Mouse (Mus musculus) urinary bladder, postnatal 4 days (tissue): ENCODE results near the gene Traf6.
"Not testable (repeated sequence)": the region's sequence is repeated elsewhere in the genome, so short reads cannot be mapped to it uniquely, and the experiment has no call there.

Experiments used
- DNase-seq, 2 experiments: peaks; one replicate each; pipeline ENCODE4 v3.0.0; 2021 to 2022; ENCODE audit warnings: low spot score in 2 of 2

The Traf6 gene

DNA sequence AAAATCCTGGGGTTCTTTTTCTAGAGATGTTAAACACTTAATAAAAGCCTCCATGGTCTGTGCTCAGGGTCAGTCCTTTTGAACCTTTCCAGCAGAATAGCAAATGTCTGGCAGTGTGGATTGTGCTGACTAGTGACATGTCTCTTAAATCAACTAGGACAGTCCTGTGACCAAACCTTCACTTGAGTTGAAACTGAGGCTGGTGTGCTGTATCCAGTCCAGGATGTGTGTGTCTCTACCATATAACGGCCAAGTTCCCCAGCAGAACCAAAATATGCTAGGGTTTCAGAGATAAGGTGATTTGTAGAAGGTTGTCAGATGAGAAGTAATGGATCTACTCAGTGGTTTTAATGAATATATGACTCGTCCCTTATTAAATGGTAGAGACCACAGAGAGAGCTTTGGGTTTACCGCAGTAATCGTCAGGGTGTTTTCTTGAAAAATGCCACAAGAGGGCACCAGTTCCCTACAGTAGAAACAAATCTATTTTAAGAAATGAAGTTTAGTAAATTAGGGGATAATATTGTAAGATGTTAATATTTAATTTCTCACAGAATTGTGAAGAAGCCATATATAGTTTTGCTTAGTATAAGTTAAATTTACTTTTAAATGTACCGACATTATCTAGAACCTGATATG, 15.5 kb downstream of the Traf6 start:
- DNase-seq = no peak

DNA sequence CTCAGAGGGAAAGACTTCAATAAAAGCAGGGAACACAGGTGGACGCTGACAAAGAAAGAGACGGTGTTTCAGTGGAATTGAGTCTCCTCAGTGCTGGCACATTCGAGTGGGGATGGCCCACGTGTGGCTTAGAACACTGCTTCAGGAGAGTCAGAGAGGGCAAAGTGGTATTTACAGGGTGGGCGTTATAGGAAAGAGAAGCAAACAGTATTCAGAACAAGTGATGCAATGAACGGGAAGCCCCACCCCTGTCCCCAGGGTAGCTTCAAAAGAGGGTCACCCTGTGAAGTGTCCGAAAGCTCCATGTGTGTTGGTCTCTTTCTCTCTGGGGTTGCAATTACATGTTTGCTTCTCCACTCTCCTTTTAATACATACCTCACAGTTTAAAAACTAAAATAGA, 17.4 kb downstream of the Traf6 start:
- no peak for DNase-seq

DNA sequence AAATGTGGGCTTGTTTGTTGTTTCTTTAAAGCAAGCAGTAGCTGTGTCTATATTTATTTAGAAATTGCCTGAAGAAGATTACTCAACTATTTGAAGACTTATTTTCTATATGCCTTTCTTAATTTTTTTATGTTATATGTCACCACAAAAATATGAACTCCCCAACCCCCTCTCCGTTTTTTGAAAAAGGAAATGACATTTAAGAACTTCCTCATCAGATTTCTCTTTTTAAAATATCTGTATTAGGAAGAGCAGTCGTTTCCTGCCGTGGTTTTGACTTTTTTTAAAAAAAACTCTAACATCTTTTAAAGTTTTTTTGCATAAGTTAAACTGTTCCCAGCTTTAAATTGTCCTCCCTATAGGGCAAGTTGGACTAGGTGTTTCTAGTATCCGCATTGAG, 21.1 kb downstream of the Traf6 start:
- no peak for DNase-seq

DNA sequence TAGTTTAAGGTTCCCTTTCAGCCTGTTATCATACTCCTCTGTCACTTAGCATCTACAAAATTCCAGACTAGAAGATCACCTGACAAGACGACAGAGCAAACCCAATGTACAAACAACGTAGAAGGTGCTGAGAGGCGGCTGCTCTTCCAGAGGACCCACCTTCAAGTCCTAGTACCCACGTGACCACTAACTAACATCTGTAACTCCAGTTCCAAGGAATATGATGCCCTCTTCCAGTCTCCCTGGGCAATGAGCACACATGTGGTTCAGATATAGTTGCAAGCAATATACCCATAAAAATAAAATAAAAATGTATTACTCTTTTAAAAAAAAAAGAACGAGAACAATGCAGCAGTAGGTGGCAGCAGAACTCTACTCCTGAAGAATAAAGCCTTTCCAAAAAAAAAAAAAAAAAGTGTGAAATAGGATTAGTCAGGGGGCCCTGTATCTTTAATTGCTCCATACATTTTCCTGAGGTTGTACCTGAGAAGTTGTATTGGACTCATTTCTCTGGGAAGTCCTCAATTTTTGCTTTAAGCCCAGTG, 27.8 kb downstream of the Traf6 start:
- DNase-seq = no peak

DNA sequence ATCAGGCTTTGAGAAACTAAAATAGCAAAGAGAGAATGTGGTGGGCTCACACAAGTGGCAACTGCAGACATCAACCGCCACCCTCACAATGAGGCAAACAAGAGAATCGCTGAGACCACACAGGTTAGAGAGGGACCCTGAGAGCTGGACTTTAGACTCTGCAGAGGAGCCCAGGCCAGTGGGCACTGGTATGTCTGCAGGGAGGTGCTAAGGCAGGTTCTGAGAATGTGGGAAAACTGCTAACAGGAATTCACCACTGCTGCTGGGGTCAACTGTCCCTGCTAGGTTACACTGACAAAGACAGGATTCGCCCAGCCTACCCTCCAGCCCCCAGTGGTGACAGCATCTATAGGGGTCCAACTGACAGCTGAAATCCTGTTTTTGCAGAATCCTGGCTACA, 33.4 kb downstream of the Traf6 start:
- DNase-seq = no peak

DNA sequence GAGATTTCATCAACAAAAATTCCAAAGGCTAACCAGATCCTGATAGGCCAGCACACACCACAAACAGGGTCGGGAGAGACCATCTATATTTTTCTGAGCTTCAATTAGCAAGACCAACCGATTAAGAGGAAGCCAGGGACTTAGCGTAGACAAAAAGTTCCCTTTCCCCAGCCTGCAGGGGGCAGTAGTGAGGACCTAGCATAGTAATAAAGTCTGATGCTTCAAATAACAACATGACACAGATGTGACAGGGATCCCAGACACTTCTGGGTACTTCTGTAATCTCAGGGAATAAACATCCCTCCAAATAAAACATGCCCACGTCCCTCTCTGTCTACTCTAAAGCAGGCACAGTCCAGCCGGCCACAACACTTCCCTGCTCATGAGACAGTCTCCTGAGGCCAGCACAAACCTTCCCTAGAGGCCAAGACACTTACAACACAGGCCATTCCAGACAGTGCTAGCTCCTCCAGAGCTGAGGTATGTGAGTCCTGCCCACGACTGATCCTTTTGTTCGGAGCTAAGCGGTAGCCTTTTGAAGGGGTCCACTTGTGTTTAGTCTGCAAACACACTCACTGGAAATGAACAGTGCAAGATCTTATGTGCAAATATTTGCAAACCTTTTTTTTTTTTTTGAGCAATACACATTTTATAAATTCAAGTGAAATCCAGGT, 37.6 kb downstream of the Traf6 start:
- peak in 1 of 2 experiments; percentile 66 for DNase-seq

DNA sequence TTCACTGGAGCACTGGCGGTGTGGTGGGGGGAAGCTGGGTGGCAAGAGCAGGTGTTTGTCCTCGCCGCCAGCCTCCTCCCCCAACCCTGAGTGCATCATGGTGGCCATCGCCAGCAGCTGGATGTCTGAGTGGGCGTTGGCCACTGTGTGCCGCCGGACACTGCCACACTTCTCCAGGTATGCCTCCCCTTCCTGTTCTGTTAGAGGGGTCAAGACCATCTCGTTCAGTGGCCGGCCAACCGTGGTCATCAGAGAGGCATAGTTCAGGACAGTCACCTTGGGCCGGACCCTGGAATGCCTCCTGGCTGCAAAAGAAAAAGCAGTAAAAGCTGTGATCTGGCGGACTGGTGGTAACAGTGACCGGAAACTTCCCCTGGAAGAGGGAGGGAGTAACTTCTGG, 38.9 kb downstream of the Traf6 start:
- DNase-seq = no peak

DNA sequence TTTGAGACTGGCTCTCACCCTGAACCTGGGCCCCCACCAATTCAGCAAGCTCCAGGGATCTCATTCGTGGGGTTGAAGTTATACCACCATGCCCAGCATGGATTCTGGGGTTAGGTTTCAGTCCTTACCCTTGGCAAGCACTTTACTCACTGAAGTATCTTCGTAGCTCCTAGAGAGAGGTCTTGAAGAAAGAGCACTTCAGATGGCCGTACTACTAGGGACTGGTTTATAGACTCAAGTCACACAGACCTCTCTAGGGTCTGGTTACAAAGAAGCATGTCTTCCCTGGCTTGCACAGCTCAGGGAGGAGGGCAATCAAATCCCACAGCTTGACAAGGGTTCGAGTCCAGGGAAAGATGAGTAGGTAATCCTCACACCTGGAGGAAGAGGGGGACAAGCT, 43.6 kb downstream of the Traf6 start:
- no peak for DNase-seq

DNA sequence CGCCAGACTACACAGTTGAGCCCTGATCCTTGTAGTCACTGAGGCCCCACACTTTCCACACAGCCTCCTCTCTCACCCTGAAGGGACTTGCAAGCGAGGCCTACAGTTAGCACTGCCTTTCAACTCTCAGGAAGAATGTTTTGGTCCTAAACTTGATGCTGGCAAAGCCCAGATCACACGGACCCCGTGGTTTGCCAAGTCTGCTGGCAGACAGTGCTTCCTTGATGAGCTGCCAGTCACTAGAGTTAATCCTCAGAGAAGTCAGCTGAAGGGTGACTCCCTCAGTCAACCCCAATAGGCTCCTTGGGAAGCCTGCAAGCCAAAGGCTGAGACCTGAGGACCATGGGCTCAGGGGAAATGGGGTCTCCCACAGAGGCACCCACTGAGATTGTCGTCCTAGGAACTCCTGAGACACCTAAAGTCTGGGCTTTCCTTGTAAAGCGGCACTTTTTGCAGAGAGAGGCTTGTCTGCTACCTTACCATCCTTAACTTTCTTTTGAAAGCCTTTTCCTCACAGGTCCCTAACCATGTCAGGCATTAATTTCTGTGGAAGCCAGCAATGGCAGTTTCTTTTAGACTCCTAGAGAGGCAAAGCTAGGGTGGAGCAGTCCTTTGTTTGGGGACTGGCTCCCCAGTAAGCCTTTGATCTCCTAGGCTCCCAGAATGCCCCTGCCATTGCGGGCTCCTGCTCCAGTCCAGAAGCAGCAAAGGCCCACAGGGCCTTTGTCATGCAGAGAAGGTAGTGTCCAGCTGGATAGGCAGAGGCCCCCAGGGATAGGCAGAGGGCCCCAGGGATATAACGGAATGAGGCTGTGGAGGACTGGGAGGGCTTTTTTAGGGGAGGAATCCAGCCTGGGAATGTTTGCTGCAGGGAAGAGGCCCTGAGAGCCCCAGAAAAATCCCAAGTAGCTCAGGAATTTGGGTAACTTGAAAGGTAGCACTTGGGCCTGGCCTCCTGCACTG, 44.4 kb downstream of the Traf6 start:
- no peak for DNase-seq

DNA sequence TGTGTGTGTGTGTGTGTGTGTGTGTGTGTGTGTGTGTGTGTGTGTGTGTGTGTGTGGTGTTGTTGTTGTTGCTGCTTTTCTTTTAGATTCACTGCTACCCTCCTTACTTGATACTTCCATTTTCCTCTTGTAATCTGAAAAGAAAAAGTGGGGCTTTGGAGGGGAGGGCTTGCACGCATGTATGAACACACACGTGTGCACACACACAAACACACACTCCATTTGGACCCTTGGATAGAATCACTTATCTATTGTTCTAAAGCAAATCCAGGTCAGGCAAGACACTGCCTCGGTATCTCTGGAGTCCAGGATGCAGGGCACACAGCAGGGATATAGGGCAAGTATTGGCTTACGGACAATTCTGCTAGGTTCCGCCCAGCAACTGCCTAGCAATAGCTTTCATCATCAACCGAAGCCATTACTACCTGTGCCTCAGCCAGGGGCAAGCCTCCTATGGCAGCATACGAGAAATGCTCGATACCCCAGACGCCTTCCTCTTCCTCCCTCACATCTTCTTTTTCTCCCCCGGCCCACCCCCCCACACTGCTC, 45.2 kb downstream of the Traf6 start:
- DNase-seq = no peak

DNA sequence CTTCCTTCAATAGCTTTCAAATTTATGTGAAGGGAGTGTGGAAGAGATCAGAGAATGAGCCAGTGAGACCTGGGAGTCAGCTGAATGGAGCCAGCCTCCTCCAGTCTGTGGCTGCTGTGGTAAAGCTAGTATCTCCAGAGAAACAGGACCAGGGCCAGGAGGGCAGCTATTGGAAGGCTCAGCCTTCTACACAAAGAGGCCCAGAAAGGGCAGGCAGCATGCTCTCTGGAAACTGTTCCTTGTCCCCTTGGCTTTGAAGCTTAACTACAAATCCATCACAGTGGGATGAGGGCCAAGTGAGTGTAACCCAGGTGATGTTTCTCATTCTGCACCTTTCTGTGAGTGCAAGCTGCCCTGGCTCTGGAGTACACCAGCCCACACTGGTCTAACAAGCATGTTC, 49.6 kb downstream of the Traf6 start:
- DNase-seq = no peak

DNA sequence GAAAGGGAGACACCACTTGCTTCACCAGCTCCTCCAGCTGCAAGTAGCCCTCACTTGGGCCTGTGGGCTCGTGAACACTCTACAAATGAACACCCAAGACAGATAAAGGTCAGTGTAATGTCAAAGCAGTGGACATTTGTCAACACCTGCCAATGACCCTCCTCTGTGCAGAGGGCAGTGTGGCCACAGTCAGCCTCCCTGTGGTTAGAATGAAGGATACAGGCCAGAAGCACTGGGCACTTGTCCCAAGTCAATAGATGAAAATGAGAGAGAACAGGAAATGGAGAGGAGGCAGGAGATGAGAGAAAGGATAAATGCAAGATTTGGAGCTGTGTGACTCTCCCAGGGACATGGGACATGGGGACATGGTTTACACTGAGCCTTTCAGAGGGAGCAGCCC, 51.2 kb downstream of the Traf6 start:
- no peak for DNase-seq

DNA sequence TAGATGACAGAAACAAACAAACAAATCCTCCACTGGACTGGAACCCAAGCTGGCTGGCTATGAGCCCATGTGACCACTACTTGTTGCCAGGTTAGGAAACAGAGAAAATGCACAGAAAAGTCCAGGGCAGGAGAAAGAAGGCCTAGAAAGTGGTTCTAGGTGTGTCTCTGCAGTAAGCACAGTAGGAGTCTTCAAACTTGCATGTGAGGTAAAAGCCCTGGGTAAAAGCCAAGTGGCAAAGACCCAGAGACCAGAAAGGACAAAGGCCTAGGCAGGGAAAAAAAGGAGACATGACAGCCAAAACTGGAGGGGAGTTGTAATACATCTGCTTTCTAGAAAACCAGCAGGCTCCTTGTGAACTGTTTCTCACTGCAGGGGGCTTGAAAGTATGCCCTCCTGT, 52.7 kb downstream of the Traf6 start:
- DNase-seq = no peak

DNA sequence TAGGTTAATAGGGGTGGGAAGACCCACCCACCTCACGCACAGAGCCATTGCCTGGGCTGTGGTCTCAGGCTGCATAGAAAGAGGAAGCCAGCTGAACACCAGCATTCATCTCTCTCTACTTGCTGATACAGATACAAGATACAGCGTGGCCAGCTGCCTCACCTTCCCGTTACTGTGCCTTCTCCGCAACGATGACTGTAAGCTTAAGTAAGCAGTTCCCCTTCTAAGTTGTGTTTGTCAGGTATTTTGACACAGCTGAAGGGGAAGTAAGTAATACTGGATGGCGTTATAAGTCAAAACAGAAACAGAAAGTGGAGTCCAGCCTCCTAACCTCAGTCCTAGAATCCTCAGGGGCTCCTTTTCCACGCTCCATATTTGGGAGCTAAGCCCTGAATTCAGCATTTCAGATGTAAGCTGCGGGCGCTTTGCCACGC, 54.6 kb downstream of the Traf6 start:
- DNase-seq = no peak

DNA sequence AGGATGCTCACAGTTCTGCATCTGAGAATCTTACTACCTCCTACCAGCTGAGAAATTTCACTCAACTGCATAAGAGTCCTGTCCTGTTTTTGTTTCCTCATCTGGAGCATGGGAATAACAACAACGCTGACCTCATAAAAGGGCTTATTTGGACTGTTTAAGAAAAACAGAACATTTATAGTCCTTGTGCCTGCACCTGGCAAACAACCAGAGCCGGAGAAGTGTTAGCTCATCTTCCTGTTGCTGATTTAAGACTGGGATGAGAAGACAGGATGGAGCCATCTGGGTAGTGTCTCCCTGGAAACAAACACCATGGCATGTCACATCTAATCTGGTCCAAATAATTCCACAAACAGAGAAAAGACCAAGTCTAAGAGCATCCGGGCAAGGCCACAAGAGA, 55.3 kb downstream of the Traf6 start:
- no peak for DNase-seq

DNA sequence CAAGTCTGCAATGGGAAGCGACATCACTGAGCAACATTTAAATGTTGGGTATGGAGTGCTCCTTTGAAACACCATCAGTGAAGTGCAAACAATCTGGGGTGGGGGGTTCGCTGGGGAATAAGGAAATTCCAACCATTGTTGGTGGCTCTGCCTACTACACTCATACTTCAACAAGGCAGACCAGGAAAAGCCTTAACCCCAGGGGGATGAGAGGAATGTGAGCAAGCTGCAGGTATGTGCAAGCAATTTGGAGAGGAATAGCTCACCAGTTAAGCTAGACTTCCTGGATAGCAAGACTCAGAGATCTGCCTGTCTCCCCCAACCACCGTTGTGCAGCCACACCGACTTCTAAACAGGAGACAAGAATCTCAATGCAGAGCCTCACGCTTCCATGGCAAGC, 61.7 kb downstream of the Traf6 start:
- no peak for DNase-seq

DNA sequence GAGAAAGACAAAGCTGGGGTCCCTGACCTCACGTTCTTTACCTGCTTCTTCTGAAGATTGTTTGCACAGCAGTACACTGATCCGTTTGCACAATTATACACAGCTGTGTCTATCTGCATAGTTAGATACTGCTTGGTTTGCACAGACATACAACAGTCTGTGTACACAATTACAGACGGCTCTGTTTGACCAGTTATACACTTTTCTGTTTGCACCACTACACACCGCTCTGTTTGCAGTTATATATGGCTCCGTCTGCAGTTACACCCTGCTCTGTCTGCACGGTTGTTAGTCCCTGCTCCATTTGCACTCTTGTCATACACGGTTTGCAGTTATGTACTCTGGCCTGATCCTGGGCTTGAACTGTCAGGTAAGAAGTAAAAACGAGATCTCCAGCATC, 63.4 kb downstream of the Traf6 start:
- no peak for DNase-seq

DNA sequence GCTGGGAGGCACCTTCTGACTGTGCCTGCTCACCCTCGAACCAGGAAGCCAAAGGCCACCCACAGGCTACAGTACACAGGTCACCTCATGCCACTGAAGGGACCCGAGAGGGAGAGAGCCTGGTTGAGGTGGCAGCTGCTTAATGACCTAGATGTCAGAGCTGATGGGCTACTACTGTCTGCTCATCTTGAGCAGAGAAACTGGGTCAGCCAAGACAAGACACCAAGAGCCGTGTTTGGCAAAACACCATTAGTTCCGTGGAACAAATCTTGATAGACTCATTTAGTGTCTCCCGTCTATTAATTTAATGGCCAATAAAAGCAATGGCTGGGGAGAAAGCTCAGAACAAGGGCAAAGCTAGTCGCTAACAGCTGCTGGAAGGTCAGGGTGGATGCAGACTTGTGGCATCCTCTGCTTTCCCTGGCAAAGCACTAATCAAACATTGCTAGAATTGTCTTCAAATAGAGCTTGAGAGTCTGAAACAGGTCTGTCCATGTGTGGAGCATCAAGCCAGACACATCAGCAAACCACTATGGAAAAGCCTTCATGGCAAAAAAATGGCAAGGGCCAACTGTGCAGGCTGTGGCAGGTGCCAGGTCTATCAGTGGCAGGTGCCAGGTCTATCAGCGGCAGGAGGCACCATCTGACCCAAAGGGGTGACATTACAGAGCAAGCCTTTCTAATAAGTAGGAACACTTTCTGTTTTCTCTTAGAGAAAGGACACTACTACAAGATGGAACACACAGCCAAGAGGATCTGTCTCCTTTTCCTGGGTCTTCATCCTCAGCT, 64.0 kb downstream of the Traf6 start:
- no peak for DNase-seq

DNA sequence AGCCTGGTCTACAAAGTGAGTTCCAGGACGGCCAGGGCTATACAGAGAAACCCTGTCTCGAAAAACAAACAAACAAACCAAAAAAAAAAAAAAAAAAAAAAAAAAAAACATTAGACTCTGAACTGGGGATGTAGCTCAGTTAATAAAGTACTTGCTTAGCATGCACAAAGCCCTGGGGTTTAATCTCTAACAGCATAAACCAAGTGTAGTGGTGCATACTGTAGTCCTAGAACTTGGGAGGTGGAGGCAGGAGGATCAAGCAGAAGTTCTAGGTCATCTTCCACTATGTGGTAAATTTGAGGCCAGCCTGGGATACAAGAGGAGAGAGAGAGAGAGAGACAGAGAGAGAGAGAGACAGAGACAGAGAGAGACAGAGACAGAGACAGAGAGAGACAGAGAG, 67.4 kb downstream of the Traf6 start:
- DNase-seq = not testable (repeated sequence)

DNA sequence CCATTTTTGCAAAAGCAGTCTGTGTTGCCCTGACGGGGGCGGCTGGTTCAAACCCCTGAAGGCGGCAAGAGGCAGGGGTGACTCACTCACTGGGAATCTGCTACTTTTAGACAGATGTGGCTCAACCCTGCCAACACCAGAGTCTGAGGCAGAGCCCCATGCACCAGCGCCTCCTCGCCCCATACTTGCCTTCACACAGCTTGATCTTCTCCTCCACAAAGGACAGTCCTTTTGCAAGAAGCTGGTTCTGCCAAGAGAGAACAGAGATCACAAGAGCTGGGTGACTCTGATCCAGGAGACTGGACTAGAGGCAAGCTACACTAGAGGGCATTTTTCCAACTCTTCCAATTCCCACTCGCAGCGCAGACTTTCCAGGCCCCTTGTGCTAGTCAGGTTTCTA, 68.3 kb downstream of the Traf6 start:
- DNase-seq = no peak
